Mouse (Mus musculus) cerebellum, adult 9-11 months (tissue): ENCODE results near the gene Cfc1.

Source experiments
- DNase-seq: peaks from one replicate; pipeline ENCODE4 v3.0.0; 2022

The Cfc1 gene

GRCm38 (mm10) chr1:34554275-34554674, 18.8 kb downstream of the Cfc1 start:
- DNase-seq = no peak

- no peak for DNase-seq
Measured at GRCm38 (mm10) chr1:34560843-34561242, 25.4 kb downstream of the Cfc1 start, which contains the start of gene Prss40. Prss40 (minus strand) TSS chr1:34560943.

DNA sequence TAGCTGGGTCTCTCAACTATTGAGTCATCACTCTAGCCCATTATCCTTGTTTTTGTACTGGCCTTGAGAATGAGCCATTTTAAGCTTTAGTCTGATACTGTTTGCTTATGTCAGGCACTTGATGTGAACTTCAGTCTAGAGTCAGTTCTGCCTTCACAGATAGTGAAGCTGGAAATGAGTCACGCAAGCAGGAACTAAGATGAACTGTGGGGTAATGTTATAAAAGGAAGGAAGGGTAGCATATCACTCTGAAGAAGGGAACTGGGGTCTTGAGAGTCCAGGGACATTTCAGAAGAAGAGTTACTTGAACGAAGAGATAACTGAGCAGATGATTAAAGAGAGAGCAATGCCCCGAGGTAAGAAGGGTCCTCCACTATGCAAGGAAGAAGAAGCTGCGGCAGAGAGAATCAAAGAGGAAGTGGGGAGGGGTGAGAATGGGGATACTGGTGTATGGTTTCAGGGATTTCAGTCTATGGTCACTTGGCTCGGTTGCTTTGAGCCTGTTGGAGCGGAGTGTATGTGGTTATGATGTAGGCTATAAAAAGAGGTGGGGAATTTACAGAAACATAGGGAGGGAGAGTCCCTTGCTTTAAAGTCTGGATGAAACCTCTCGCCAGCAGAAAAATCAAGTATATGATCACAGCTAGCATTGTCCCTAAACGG, 29.1 kb downstream of the Cfc1 start:
- no peak for DNase-seq

GRCm38 (mm10) chr1:34568120-34568519, 32.7 kb downstream of the Cfc1 start:
- DNase-seq = no peak

DNA sequence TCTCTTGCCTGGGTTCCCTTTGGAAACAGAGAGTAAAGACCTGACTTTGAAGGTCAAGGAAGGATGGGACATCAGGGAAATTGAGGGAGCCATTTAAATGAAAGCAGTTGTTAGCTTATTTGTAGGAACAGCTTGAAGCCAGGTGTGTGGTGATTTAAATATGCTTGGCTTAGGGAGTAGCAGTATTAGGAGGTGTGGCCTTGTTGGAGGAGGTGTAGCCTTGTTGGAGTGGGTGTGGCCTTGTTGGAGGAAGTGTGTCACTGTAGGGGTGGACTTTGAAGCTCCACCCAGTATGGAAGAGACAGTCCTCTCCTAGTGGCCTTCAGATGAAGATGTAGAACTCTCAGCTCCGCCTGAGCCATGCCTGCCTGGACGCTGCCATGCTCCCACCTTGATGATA, 34.4 kb downstream of the Cfc1 start:
- no peak for DNase-seq

- DNase-seq = no peak
Measured at GRCm38 (mm10) chr1:34571431-34571830, 36.0 kb downstream of the Cfc1 start.

DNA sequence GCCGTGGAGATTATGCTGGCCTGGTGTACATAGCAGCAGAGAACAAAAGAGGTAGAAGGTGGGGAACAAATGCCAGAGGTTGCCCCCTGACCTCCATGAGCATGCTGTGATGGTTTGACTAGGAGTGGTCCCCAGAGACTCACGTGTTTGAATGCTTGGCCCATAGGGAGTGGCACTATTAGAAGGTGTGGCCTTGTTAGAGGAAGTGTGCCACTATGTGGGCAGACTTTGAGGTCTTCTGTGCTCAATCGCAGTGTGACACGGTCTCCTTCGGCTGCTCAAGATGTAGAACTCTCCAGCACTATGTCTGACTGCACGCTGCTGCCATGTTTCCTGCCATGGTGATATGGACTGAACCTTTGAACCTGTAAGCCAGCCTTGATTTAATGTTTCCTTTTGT, 37.8 kb downstream of the Cfc1 start:
- no peak for DNase-seq

DNA sequence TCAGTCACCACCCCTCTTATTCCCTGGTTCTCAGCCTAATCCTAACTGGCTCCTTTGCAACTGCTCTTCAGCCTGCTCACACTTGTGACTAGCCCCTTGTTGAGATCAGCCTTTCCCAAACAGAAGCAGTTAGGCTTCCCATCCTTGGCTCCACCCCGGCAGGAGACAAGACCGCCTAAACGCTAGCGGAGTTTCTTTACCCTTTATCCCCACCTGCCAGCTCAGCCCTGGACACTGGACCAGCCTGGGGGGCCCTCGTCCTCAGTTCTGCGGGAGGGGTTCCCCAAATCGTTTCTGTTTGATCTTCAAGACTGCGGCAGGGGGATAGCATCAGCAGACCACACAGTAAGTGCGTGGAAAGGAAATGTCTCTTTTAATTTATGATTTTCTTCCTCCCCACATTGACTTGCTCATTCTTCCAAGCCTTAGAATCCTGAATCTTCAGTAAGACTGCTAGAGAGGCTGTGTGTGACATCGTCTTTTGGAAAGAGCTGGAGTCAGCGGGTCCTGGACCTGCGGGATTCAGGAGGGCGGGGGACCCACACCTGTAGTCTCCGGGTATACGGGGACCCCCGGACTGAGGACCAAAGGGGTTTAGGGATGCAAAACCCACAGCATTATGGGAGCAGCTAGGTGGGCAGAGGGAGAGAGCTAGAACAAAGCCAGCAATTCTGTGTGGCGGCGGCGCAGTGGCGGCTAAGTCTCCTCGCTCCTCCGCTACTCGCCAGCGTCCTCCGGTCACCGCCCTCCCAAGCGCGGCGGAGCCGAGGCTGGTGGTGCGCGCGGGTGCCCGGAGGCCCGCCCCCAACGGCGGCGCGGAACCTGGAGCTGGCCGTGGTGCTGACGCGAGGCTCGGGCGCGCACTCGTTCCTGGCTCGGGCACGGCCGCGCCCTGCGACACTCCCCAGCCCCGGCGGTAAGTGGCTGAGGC, 43.7 kb downstream of the Cfc1 start, which contains the start of gene Amer3:
Gene Amer3, plus strand, starts transcription at position 807 of the 931 bp plus-strand sequence.
- peak; percentile 93 for DNase-seq

DNA sequence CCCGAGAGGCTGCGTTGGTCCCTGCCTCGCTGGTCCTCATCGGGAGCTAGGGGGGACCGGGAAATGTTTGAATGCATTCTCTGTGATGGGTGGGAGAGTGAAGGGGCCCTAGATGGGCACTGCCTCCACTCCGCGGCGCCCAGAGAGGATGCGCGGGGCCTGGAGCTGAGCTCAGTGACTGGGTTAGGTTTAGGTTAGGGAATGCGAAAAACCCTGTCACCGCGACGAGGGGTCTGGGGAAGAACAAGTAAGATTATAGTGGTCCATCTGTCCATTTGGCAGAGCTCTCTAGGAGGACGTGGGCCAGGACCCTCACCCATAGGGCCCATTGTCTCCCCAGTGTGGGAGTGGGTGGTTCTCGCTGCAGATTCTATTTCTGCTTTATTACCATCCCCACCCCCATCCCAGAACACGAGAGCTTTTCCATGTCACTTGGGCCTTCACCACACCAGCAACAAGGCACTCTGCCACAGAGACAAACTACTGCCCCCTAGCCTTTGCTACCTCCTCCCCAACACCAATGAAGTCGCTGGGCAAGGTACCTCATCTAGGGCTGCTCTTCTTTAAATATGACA, 44.4 kb downstream of the Cfc1 start:
- DNase-seq = peak; percentile 85

DNA sequence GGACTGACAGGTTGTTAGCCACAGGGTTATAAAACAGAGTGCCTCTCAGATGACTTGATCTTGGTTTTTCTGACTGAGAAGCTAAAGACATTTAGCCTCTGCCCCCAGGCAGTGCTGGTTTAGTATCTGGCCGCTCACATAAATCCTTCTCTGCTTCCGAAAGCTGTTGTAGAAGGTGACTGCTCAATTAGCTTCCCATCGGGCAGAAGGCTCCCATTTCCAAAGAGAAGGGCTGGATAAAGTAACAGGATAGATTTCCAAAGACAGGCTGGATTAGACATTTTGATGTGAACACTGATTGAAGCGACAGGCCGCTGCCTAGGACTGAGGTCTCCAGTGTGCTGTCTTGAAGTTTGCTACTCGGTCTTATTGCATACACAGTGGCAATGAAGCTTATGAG, 46.8 kb downstream of the Cfc1 start:
- peak; percentile 26 for DNase-seq

DNA sequence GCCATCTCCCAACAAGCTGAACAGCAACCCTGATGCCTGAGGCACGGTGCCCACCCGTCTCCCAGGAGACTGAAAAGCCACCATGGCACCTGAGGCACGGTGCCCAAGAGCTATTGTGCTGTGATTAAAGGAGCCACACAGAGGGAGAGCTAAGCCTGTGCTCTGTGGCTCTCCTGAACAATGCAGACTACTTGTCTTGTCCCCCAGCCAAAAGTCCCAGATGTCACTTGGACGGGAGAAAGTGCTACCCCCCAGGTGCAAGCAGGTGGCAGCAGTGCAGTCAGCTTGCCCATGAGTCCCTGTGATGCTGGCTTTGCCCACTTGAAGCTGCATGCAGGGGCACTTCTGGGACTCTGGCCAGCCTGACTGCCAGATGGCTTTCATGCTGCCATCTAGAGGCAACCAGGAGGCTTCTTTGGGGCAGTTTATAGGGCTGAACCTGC, 48.4 kb downstream of the Cfc1 start:
- peak; percentile 100 for DNase-seq

DNA sequence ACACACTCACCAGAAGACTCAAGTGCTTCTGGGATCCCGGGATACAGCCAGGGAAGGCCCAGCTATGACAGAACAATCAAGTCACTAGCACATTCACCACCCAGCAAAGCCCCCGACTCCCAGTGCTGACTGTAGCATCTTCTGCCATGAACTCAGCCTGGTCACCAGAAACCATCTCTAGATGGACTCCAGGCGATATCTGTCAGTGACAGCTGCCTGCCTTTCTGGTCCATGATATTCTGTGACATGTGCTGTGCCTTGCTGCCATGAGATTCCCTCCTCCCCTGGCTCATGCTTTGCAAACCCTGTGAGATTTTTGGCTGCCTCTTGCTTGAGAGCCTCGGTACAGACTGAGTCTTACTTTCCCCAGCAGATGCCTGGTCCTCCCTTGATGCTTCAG, 49.3 kb downstream of the Cfc1 start:
- peak; percentile 79 for DNase-seq

DNA sequence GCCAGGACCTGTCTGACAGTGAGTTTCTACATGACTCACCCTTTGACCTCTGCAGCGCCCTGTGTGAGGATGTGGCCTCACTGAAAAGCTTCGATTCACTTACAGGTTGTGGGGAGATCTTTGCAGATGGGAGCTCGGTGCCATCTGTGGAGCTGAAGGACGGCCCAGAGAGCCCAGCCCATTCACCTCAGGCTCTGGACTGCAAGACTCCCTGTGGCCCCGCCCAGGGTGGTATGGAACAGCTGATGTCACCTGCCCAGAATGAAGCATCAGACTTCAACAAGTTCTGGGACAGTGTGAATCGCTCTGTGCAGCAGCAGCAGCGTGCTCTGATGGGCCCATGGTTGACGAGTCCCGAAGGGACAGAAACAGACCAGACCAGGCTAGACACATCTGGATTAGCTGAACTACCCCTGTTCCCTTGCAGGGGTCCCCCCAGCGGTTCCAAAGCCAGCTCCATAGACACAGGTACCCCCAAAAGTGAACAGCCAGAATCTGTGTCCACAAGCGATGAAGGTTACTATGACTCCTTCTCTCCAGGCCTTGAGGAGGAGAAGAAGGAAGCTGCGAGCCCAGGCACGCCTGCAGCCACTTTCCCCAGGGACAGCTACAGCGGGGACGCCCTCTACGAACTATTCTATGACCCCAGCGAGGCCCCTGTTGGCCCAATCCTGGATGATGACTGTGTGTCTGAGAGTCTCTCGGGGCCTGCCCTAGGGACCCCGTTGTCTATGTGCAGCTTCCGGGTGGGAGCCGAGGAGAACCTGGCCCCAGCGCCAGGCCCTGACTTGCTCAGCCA, 52.0 kb downstream of the Cfc1 start:
- DNase-seq = peak; percentile 42
